8 mouse cellular contexts compared by ENCODE assay signal in the genomic region with DNA sequence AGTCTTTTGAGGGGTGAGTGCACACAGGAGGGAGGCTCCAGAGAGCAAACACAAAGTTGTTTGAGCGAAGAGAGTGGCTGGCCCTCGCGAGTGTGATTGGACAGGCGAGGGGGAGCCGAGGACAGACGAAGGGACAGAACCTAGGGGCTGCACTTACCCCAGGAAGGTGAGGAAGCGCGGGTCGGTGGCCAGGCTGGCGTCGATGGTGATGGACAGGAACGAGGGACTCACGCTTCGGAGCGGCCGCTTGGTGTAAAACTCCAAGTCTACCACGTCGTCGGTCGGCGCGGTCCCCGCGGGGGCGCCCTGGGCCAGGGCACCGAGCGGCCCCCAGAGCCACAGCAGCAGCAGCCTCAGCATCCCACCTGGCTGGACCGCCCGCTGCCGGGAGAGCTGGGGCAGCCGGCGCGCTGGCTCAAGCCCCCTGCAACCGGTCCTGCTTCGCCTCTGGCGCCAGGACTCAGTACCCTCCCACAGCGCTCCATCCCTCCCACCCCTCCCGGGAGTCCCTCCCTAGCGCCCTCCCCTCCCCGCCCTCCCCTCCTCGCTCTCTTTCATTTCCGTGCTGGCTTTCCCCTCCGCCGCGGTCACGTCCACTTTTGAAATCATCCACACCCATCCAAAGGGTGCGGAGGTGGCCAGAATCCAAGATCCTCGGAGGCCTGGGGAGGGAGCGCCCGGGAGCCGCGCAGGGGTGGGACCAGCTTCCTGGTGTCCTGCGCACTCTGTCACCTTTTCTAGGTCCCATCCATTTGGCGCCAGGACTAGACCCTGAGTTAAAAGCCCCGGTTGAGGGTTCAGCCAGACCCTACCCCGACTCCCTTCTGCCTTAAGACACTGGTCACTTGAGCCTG. TPM values are rescaled to one million over a fixed set of nuclear protein-coding genes. Genes with fewer than 3 reads are reported as not detected.
A peak's percentile ranks its signal among the peaks of the same experiment; 100 is the strongest.
DNase-seq lines count a peak whose midpoint lies in the region; ATAC-seq and TF ChIP-seq lines count a peak whose summit lies in the region.

TSS of gene Hpse (minus strand) at position 482 of the 854 bp plus-strand sequence.

- H3K4me3 ChIP-seq in embryonic facial prominence, embryonic 13.5 days, result peak within 1 kb of the TSS; percentile 59
- H3K4me3 ChIP-seq in heart, embryonic 13.5 days, result peak within 1 kb of the TSS; percentile 65
- H3K4me3 ChIP-seq in kidney, embryonic 15.5 days (replicated peaks), result peak within 1 kb of the TSS; percentile 58
- H3K4me3 ChIP-seq in olfactory bulb, adult 2 months (ENCODE audit: insufficient read depth, low read depth, low read length), result peak within 1 kb of the TSS; percentile 47

- no peaks in the 10 kb centered on the region for H3K36me3 ChIP-seq in embryonic facial prominence, embryonic 13.5 days
- H3K36me3 ChIP-seq in heart, embryonic 13.5 days, result no peaks in the 10 kb centered on the region
- H3K36me3 ChIP-seq in kidney, embryonic 15.5 days, result no peaks in the 10 kb centered on the region

- peaks cover 9% of the 10 kb centered on the region for H3K9me3 ChIP-seq in embryonic facial prominence, embryonic 13.5 days
- H3K9me3 ChIP-seq in heart, embryonic 13.5 days, result peaks cover 4% of the 10 kb centered on the region
- H3K9me3 ChIP-seq in kidney, embryonic 15.5 days (replicated peaks), result no peaks in the 10 kb centered on the region

- DNase-seq in urinary bladder, adult 18-20 months (ENCODE audit: low spot score in 2 of 2), result peak; percentile 36 to 62
- no peak for DNase-seq in urinary bladder, postnatal 10 days (ENCODE audit: low spot score)
- peak; percentile 66 for DNase-seq in lung, postnatal 10 days
- DNase-seq in urinary bladder, postnatal 4 days (ENCODE audit: low spot score in 2 of 2), result peak; percentile 36 to 68

- WGBS in embryonic facial prominence, embryonic 13.5 days, result under 1% methylated on average over 56 of the region's 56 CpGs
- under 1% methylated on average over 43 of the region's 56 CpGs for WGBS in heart, embryonic 13.5 days
- WGBS in kidney, embryonic 15.5 days, result under 1% methylated on average over 53 of the region's 56 CpGs
- 1% methylated on average over 56 of the region's 56 CpGs for WGBS in olfactory bulb, adult 2 months

- H3K4me1 ChIP-seq in embryonic facial prominence, embryonic 13.5 days, result peaks cover 14% of the 10 kb centered on the region
- 0 out of 2 replicates have a peak, but pooled peaks cover 8% of the 10 kb centered on the region for H3K4me1 ChIP-seq in heart, embryonic 13.5 days
- peaks cover 17% of the 10 kb centered on the region for H3K4me1 ChIP-seq in kidney, embryonic 15.5 days
- peaks cover 11% of the 10 kb centered on the region for H3K4me1 ChIP-seq in olfactory bulb, adult 2 months (ENCODE audit: control insufficient read depth, insufficient read depth, low read length)

- peaks cover 15% of the 10 kb centered on the region for H3K27me3 ChIP-seq in embryonic facial prominence, embryonic 13.5 days
- peaks cover 36% of the 10 kb centered on the region for H3K27me3 ChIP-seq in heart, embryonic 13.5 days (replicated peaks)
- peaks cover 17% of the 10 kb centered on the region for H3K27me3 ChIP-seq in kidney, embryonic 15.5 days

- H3K9ac ChIP-seq in embryonic facial prominence, embryonic 13.5 days, result peak within 1 kb of the TSS; percentile 74
- H3K9ac ChIP-seq in heart, embryonic 13.5 days, result peak within 1 kb of the TSS; percentile 79
- peak within 1 kb of the TSS; percentile 51 for H3K9ac ChIP-seq in kidney, embryonic 15.5 days

- peak within 1 kb of the TSS; percentile 97 for H3K4me2 ChIP-seq in embryonic facial prominence, embryonic 13.5 days
- peak within 1 kb of the TSS; percentile 97 for H3K4me2 ChIP-seq in heart, embryonic 13.5 days
- peak within 1 kb of the TSS; percentile 99 for H3K4me2 ChIP-seq in kidney, embryonic 15.5 days

- peak; percentile 24; the same call in 1 of the 2 replicates for ATAC-seq in embryonic facial prominence, embryonic 13.5 days (ENCODE audit: insufficient number of reproducible peaks, insufficient read depth, low FRiP score, low TSS enrichment, low read depth)
- ATAC-seq in heart, embryonic 13.5 days (ENCODE audit: extremely low read depth, insufficient number of reproducible peaks, low FRiP score, low TSS enrichment), result no peak; the same call in 1 of the 2 replicates
- ATAC-seq in kidney, embryonic 15.5 days (replicated peaks; ENCODE audit: low FRiP score), result peak; percentile 81

- no peak within 1 kb of the TSS for H3K27ac ChIP-seq in embryonic facial prominence, embryonic 13.5 days
- H3K27ac ChIP-seq in heart, embryonic 13.5 days (replicated peaks), result no peak within 1 kb of the TSS
- no peak within 1 kb of the TSS for H3K27ac ChIP-seq in kidney, embryonic 15.5 days
- H3K27ac ChIP-seq in olfactory bulb, adult 2 months (ENCODE audit: insufficient read depth, low read depth, low read length), result no peak within 1 kb of the TSS

- TF ChIP-seq POLR2A in olfactory bulb, adult 2 months (IDR thresholded peaks at IDR 0.05; ENCODE audit: insufficient read depth, low read depth, low read length), result no peak

- no peak for TF ChIP-seq CTCF in olfactory bulb, adult 2 months (IDR thresholded peaks at IDR 0.05; ENCODE audit: insufficient read depth, low read depth, low read length)

RNA-seq across cellular contexts. Expression of gene Hpse, which starts in this region (rescaled TPM):
- 4.5 and 4.7 TPM in 2 replicates for polyA plus RNA-seq in embryonic facial prominence, embryonic 13.5 days (2015; fragmentation: Nextera tagmentation; extraction: Ambion mirVana)
- polyA plus RNA-seq in heart, embryonic 13.5 days (2015; fragmentation: Nextera tagmentation; extraction: Ambion mirVana), result 1.2 and 1.4 TPM in 2 replicates
- 3.3 and 4.2 TPM in 2 replicates for polyA plus RNA-seq in kidney, embryonic 15.5 days (2015; fragmentation: Nextera tagmentation; extraction: Ambion mirVana)
- polyA plus RNA-seq in olfactory bulb, adult 2 months (2012; ENCODE audit: insufficient read depth, insufficient read length, low replicate concordance, missing spikeins), result not detected in 2 replicates
